Comparison of ENCODE assay signal across 17 mouse cellular contexts in genomic region chr9:85174431-85174830, GRCm38 (mm10).
A peak's percentile ranks its signal among the peaks of the same experiment; 100 is the strongest.
DNase-seq lines count a peak whose midpoint lies in the region; ATAC-seq and TF ChIP-seq lines count a peak whose summit lies in the region.
"Had no signal": no experiment of that assay in that cellular context is flagged by ENCODE, and none has a peak within 500 bp of the region (broad histone marks: within the 10 kb centered on the region; RNA-seq: fewer than 3 reads in every experiment).

No protein-coding gene starts in this region.

- no peaks in the 10 kb centered on the region for H3K4me1 ChIP-seq in embryonic facial prominence, embryonic 11.5 days (ENCODE audit: control insufficient read depth, insufficient read depth, low read length)
- H3K4me1 ChIP-seq in embryonic facial prominence, embryonic 10.5 days, result no peaks in the 10 kb centered on the region
- H3K4me1 ChIP-seq: embryonic facial prominence, embryonic 15.5 days; forebrain, embryonic 12.5 days; liver, embryonic 12.5 days had no signal

- no peaks in the 10 kb centered on the region for H3K9me3 ChIP-seq in embryonic facial prominence, embryonic 11.5 days (replicated peaks; ENCODE audit: control insufficient read depth, low read length)
- no peaks in the 10 kb centered on the region for H3K9me3 ChIP-seq in embryonic facial prominence, embryonic 10.5 days
- H3K9me3 ChIP-seq: embryonic facial prominence, embryonic 15.5 days; forebrain, embryonic 12.5 days; liver, embryonic 12.5 days had no signal

- POLR2A ChIA-PET in Patski (lab: Charles Lee), result interaction anchor here (0.6 kb wide), 1 partner anchor 13 kb away, joined by 4 read pairs; no protein-coding TSS in a partner anchor

- peak; percentile 15; the same call in 1 of the 2 replicates for TF ChIP-seq CTCF in layer of hippocampus, adult 2 months (conservative IDR thresholded peaks at IDR 0.05)
- TF ChIP-seq CTCF in Patski (IDR thresholded peaks at IDR 0.05), result no peak

- no peaks in the 10 kb centered on the region for H3K27me3 ChIP-seq in embryonic facial prominence, embryonic 11.5 days (ENCODE audit: control insufficient read depth, insufficient read depth, low read length)
- H3K27me3 ChIP-seq in embryonic facial prominence, embryonic 10.5 days (replicated peaks; ENCODE audit: low read depth, poor library complexity, severe bottlenecking), result no peaks in the 10 kb centered on the region
- no peaks in the 10 kb centered on the region for H3K27me3 ChIP-seq in Patski
- H3K27me3 ChIP-seq: CH12.LX; embryonic facial prominence, embryonic 15.5 days; forebrain, embryonic 12.5 days; liver, embryonic 12.5 days had no signal

- ATAC-seq in embryonic facial prominence, embryonic 11.5 days (replicated peaks; ENCODE audit: insufficient number of reproducible peaks, low FRiP score, low TSS enrichment, low read depth), result no peak
- peak; percentile 8 for ATAC-seq in Patski
- ATAC-seq: liver, embryonic 12.5 days had no signal

- H3K4me3 ChIP-seq in embryonic facial prominence, embryonic 11.5 days (ENCODE audit: low read depth, low read length), result no peak overlapping the region
- H3K4me3 ChIP-seq in embryonic facial prominence, embryonic 10.5 days, result no peak overlapping the region
- no peak overlapping the region for H3K4me3 ChIP-seq in layer of hippocampus, adult 2 months
- H3K4me3 ChIP-seq: embryonic facial prominence, embryonic 15.5 days; forebrain, embryonic 12.5 days; heart, adult 2 months; liver, embryonic 12.5 days had no signal

- no peaks in the 10 kb centered on the region for H3K36me3 ChIP-seq in embryonic facial prominence, embryonic 11.5 days (replicated peaks; ENCODE audit: control insufficient read depth, insufficient read depth, low read depth, low read length)
- H3K36me3 ChIP-seq in embryonic facial prominence, embryonic 10.5 days (replicated peaks), result no peaks in the 10 kb centered on the region
- H3K36me3 ChIP-seq: embryonic facial prominence, embryonic 15.5 days; forebrain, embryonic 12.5 days; liver, embryonic 12.5 days had no signal

- H3K9ac ChIP-seq in embryonic facial prominence, embryonic 11.5 days (replicated peaks; ENCODE audit: low read length), result no peak overlapping the region
- H3K9ac ChIP-seq: embryonic facial prominence, embryonic 15.5 days; forebrain, embryonic 12.5 days; liver, embryonic 12.5 days had no signal

- in situ Hi-C loops in Patski (cut with MboI; ENCODE audit: low pct_unique_long_range_greater_than_20kb), result no loop called here

- DNase-seq in embryonic facial prominence, embryonic 11.5 days (ENCODE audit: low spot score), result peak; percentile 7
- no peak for DNase-seq in embryonic facial prominence, embryonic 10.5 days (ENCODE audit: low spot score)
- DNase-seq in layer of hippocampus, adult 2 months (ENCODE audit: low spot score in 2 of 2), result no peak
- no peak for DNase-seq in layer of hippocampus, adult 8-10 months (ENCODE audit: low spot score in 2 of 2)
- DNase-seq in Patski (ENCODE audit: low read depth, low spot score), result no peak
- peak; percentile 55 for DNase-seq in retina, postnatal 1 day
- DNase-seq in embryo, embryonic 11 days, result no peak
- DNase-seq in cerebellum, adult 18-20 months, result no peak
- DNase-seq: cerebellum, postnatal 36 days; heart, adult 2 months; kidney, postnatal 14 days; lung, postnatal 14 days; right cerebral cortex, postnatal 14 days had no signal

- 63% methylated on average over 3 of the region's 3 CpGs for WGBS in embryonic facial prominence, embryonic 11.5 days
- 62% methylated on average over 3 of the region's 3 CpGs for WGBS in embryonic facial prominence, embryonic 10.5 days

- no peak overlapping the region for H3K27ac ChIP-seq in embryonic facial prominence, embryonic 11.5 days (replicated peaks; ENCODE audit: low read depth, low read length)
- H3K27ac ChIP-seq in embryonic facial prominence, embryonic 10.5 days (replicated peaks), result no peak overlapping the region
- no peak overlapping the region for H3K27ac ChIP-seq in layer of hippocampus, adult 2 months
- H3K27ac ChIP-seq: embryonic facial prominence, embryonic 15.5 days; forebrain, embryonic 12.5 days; heart, adult 2 months; liver, embryonic 12.5 days had no signal

- H3K4me2 ChIP-seq in embryonic facial prominence, embryonic 11.5 days (ENCODE audit: low read depth, low read length), result no peak overlapping the region
- H3K4me2 ChIP-seq: embryonic facial prominence, embryonic 15.5 days; forebrain, embryonic 12.5 days; liver, embryonic 12.5 days had no signal

- CTCF ChIA-PET in Patski (lab: Charles Lee), result no interaction called here

Comparison
In these comparisons a context has a peak if more than half of its experiments do, and no peak if none do; other contexts are left out.
1. DNase-seq: peak in embryonic facial prominence, embryonic 11.5 days (single experiment) and retina, postnatal 1 day (single experiment); none in embryonic facial prominence, embryonic 10.5 days (single experiment), layer of hippocampus, adult 2 months (0 of 2), layer of hippocampus, adult 8-10 months (0 of 2), Patski (single experiment), embryo, embryonic 11 days (single experiment) and cerebellum, adult 18-20 months (0 of 2).